Mouse (Mus musculus): Measurements from ENCODE around the gene Cxxc4. TPM values are rescaled to one million over a fixed set of nuclear protein-coding genes. Genes with fewer than 3 reads are reported as not detected.

Gene Cxxc4
- polyA plus RNA-seq, 1 experiment from 2014 or later: 5.2 TPM

DNA sequence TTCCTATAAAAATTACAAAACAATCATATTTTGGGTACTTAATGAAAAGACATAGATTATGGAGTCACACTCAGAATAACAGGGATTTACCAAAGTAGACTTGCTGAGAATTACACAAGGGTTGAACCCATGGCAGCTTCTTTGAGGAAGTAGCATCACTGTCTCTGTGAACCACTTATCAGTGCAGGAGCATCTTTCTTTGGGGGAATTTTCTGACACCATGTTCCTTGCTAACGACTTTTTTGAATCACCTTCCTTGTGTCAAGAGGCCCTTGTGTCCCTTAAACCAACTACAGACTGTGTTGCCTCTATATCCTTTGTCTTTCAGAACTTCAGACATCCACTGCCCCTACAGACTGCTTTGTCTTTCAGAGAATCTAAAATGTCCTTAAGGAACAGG lies 13.7 kb upstream of the Cxxc4 start:
- Histone ChIP-seq H3K27ac (ENCODE audit: low read depth, low read length) (no peak overlapping the region), H3K4me3 (ENCODE audit: low read depth, low read length) (no peak overlapping the region), H3K4me1 (ENCODE audit: control insufficient read depth, insufficient read depth, low read length) (no peaks in the 10 kb centered on the region), H3K9ac (ENCODE audit: low read depth, low read length) (no peak overlapping the region), H3K27me3 (ENCODE audit: control insufficient read depth, insufficient read depth, low read length) (no peaks in the 10 kb centered on the region), H3K4me2 (no peak overlapping the region), H3K36me3 (ENCODE audit: control insufficient read depth, insufficient read depth, low read length) (no peaks in the 10 kb centered on the region), H3K9me3 (replicated peaks; ENCODE audit: control insufficient read depth, low read length) (no peaks in the 10 kb centered on the region)
- ATAC-seq (replicated peaks; ENCODE audit: insufficient number of reproducible peaks, low FRiP score, low TSS enrichment): no peak
- 53% methylated on average over 1 of the region's 1 CpGs for WGBS (ENCODE audit: insufficient replicate concordance)

DNA sequence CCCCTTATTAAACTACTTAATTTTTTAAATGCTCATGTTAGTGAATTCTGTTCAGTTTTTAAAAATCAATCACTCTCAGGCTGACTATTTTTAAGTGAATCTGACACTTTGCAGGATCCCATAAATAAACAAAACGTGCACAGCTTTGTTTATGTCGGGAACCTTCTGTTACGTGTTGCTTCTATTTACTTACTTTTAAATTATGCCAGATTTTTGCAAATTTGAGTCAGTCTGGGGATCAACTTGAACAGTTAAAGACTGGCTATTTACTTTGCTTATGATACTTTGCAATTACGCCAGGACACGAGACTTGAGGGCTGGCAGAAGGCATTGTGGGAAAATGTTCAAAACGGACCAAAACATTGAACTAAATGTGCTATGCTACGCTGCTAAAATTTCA lies 12.3 kb upstream of the Cxxc4 start:
- ATAC-seq (replicated peaks; ENCODE audit: insufficient number of reproducible peaks, low FRiP score, low TSS enrichment): no peak
- 81% methylated on average over 7 of the region's 7 CpGs for WGBS (ENCODE audit: insufficient replicate concordance)
- H3K9ac ChIP-seq (ENCODE audit: low read depth, low read length): no peak overlapping the region
- H3K4me3 ChIP-seq (ENCODE audit: low read depth, low read length): no peak overlapping the region
- no peak overlapping the region for H3K27ac ChIP-seq (ENCODE audit: low read depth, low read length)
- H3K9me3 ChIP-seq (replicated peaks; ENCODE audit: control insufficient read depth, low read length): no peaks in the 10 kb centered on the region
- H3K4me2 ChIP-seq: no peak overlapping the region
- H3K36me3 ChIP-seq (ENCODE audit: control insufficient read depth, insufficient read depth, low read length): no peaks in the 10 kb centered on the region
- H3K4me1 ChIP-seq (ENCODE audit: control insufficient read depth, insufficient read depth, low read length): no peaks in the 10 kb centered on the region
- no peaks in the 10 kb centered on the region for H3K27me3 ChIP-seq (ENCODE audit: control insufficient read depth, insufficient read depth, low read length)

DNA sequence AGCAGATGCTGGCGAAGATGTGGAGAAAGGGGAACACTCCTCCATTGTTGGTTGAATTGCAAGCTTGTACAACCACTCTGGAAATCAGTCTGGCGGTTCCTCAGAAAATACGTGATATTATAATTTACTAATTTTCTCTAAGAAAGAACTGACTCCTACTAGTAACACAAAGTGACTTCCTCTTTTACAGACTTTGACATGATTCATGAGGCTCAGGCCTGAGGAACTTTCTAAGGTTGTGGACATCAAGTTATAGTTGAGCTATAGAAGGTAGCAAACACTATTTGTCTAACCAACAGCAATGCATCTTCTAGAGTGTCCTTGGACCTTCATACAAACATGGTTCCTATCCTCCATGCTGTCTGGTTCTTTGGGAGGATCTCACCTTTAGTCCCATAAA lies 10.4 kb upstream of the Cxxc4 start:
- WGBS (ENCODE audit: insufficient replicate concordance): 92% methylated on average over 3 of the region's 3 CpGs
- Histone ChIP-seq H3K27ac (ENCODE audit: low read depth, low read length) (no peak overlapping the region), H3K4me3 (ENCODE audit: low read depth, low read length) (no peak overlapping the region), H3K27me3 (ENCODE audit: control insufficient read depth, insufficient read depth, low read length) (no peaks in the 10 kb centered on the region), H3K9ac (ENCODE audit: low read depth, low read length) (no peak overlapping the region), H3K9me3 (replicated peaks; ENCODE audit: control insufficient read depth, low read length) (no peaks in the 10 kb centered on the region), H3K4me1 (ENCODE audit: control insufficient read depth, insufficient read depth, low read length) (no peaks in the 10 kb centered on the region), H3K4me2 (no peak overlapping the region), H3K36me3 (ENCODE audit: control insufficient read depth, insufficient read depth, low read length) (no peaks in the 10 kb centered on the region)
- no peak for ATAC-seq (replicated peaks; ENCODE audit: insufficient number of reproducible peaks, low FRiP score, low TSS enrichment)

DNA sequence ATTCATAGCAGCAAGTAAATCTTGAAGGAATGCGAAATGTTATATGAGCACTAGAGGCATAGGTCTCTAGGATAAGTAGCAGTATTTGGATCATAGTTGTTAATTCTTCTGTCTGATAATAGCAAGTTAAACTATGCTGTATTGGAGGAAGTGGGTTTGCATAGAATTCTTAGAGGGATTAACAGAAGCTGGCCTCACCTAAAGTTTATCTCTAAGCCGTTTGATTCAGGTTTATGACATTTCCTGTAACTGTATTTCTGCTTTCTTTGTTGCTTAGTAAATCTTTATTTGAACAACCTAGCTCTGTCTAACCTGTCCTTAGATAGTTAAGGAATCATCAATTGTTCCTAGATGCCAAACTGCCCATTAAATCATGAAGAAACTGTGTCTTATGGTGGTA lies 3.5 kb upstream of the Cxxc4 start:
- H3K4me3 ChIP-seq (ENCODE audit: low read depth, low read length): no peak overlapping the region
- WGBS (ENCODE audit: insufficient replicate concordance): 72% methylated on average over 2 of the region's 2 CpGs
- no peak overlapping the region for H3K27ac ChIP-seq (ENCODE audit: low read depth, low read length)
- no peaks in the 10 kb centered on the region for H3K36me3 ChIP-seq (ENCODE audit: control insufficient read depth, insufficient read depth, low read length)
- H3K27me3 ChIP-seq (ENCODE audit: control insufficient read depth, insufficient read depth, low read length): no peaks in the 10 kb centered on the region
- H3K4me2 ChIP-seq: no peak overlapping the region
- H3K4me1 ChIP-seq (ENCODE audit: control insufficient read depth, insufficient read depth, low read length): peaks cover 4% of the 10 kb centered on the region; the same call in 1 of the 2 replicates
- H3K9ac ChIP-seq (ENCODE audit: low read depth, low read length): no peak overlapping the region
- H3K9me3 ChIP-seq (replicated peaks; ENCODE audit: control insufficient read depth, low read length): no peaks in the 10 kb centered on the region
- no peak for ATAC-seq (replicated peaks; ENCODE audit: insufficient number of reproducible peaks, low FRiP score, low TSS enrichment)

DNA sequence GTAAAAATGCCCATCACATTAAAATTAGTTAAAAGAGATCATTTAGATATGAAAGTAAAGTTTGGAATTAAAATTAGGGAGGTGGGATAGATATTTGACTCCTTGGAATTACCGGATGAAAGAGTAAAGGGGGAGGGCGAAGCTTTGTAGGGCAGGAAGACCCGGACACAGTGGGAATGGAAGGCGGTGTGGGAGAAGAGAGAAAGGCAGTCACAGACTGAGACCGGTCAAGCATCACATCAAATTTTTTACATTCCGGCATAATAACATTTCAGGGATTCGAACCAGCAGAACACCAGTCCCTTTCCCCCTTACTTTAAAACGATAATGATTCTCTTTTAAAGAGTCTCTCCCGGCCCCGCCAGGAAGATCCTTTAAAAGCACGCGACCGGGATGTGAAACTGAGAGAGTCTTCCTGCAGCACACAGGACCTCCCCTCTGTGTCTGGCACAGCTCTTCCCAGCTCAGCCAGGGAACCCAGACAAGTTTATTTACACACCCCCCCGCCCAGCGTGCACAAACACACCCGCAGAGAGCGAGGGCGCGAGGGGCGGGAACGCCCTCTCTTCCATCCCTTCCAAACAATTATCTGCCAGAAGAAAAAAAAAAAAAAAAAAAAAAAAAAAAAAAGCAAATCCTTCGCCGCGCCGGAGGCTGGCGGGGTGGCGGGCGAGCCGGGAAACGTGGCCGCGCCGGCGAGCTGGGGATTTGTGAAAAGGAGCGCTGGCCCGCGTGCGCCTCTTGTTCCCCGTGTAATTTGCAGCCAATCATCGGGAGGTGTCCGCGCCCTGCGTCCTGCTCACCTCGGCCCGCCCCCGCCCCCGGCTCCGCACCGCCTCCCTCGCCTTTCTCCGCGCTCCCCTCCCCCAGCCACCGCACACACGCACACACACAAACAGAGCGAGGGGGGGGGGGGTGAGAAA lies 532 bp upstream of the Cxxc4 start:
- Histone ChIP-seq H3K27ac (ENCODE audit: low read depth, low read length) (peak overlapping the region; percentile 83), H3K4me3 (ENCODE audit: low read depth, low read length) (peak overlapping the region; percentile 58), H3K4me2 (peak overlapping the region; percentile 67), H3K27me3 (ENCODE audit: control insufficient read depth, insufficient read depth, low read length) (no peaks in the 10 kb centered on the region), H3K9me3 (replicated peaks; ENCODE audit: control insufficient read depth, low read length) (no peaks in the 10 kb centered on the region), H3K9ac (ENCODE audit: low read depth, low read length) (peak overlapping the region; percentile 76), H3K4me1 (ENCODE audit: control insufficient read depth, insufficient read depth, low read length) (peaks cover 7% of the 10 kb centered on the region; the same call in 1 of the 2 replicates), H3K36me3 (ENCODE audit: control insufficient read depth, insufficient read depth, low read length) (no peaks in the 10 kb centered on the region)
- WGBS (ENCODE audit: insufficient replicate concordance): under 1% methylated on average over 55 of the region's 55 CpGs
- peak; percentile 77 for ATAC-seq (replicated peaks; ENCODE audit: insufficient number of reproducible peaks, low FRiP score, low TSS enrichment)

DNA sequence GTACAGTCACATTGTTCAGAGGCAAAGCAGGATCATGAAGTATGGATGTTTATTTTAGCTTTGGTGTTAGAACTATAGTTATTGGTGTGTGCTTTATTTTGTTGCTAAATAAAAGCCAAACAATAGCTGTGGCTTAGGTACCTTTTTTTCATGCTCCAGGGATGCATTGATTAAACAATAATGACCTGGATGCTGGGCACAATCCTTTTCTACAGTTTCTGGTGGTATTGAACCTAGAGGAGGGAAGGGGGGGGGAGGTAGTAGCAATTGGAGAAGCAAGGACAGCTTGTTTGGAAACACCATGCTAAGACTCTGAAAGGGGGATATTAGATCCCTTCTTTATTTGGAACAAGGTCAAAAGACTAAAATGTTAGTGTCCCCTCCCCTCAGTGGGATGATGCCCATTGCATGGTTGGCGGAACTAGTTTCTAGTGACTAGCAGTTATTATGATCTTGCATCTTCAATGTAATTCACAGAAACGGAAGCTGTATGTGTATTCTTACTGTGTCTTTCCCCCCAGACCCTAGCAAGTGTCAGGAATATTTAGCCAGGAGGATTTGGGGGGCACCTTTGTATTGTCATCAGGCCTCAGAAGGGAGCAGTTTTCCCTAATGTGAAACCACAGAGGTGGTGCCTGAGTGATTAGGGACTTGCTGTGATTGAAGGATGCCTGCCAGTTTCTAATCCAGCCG lies 975 bp downstream of the Cxxc4 start:
- Histone ChIP-seq H3K9me3 (replicated peaks; ENCODE audit: control insufficient read depth, low read length) (no peaks in the 10 kb centered on the region), H3K27ac (ENCODE audit: low read depth, low read length) (no peak overlapping the region), H3K4me2 (peak overlapping the region; percentile 67), H3K4me1 (ENCODE audit: control insufficient read depth, insufficient read depth, low read length) (peaks cover 7% of the 10 kb centered on the region; the same call in 1 of the 2 replicates), H3K27me3 (ENCODE audit: control insufficient read depth, insufficient read depth, low read length) (no peaks in the 10 kb centered on the region), H3K36me3 (ENCODE audit: control insufficient read depth, insufficient read depth, low read length) (no peaks in the 10 kb centered on the region), H3K9ac (ENCODE audit: low read depth, low read length) (0 out of 2 replicates have a peak overlapping the region, but pooled peaks have one; percentile 10), H3K4me3 (ENCODE audit: low read depth, low read length) (peak overlapping the region; percentile 58)
- ATAC-seq (replicated peaks; ENCODE audit: insufficient number of reproducible peaks, low FRiP score, low TSS enrichment): no peak
- WGBS (ENCODE audit: insufficient replicate concordance): 35% methylated on average over 3 of the region's 3 CpGs

DNA sequence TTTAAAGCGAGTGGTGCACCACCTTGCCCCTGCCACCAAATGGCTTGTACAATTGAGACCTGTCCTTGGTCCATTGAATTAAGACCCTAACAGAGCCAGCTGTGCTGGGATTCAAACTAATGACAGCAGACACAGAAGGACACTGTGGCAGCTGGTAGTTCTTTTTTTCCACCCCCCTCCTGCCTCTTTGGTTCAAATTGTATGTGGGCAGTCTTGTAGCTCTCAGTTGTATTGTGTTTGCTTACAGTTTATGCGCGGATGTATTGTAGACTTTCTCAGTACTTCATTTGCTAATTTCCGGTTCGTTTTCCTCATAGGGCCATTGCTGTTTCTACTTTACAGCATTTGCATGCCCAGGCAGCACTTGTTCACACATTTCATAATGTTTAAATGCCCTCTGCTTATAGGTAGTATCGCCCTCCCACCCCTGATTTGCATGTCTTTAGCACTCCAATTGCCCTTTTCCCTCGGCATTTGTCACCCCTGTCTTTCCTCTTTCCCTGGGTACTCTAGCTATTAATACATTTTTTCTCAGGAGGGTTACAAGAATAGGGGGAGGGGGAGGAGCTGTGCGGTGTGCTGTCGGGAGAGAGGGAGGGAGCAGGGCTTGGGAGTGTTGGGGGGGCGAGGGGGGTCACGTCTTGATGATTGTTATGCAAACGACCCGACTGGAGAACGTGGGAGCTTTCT lies 2.5 kb downstream of the Cxxc4 start:
- Histone ChIP-seq H3K9ac (ENCODE audit: low read depth, low read length) (peak overlapping the region; percentile 85), H3K36me3 (ENCODE audit: control insufficient read depth, insufficient read depth, low read length) (no peaks in the 10 kb centered on the region), H3K27me3 (ENCODE audit: control insufficient read depth, insufficient read depth, low read length) (no peaks in the 10 kb centered on the region), H3K4me2 (peak overlapping the region; percentile 82), H3K9me3 (replicated peaks; ENCODE audit: control insufficient read depth, low read length) (no peaks in the 10 kb centered on the region), H3K4me3 (ENCODE audit: low read depth, low read length) (peak overlapping the region; percentile 60), H3K4me1 (ENCODE audit: control insufficient read depth, insufficient read depth, low read length) (peaks cover 7% of the 10 kb centered on the region; the same call in 1 of the 2 replicates), H3K27ac (ENCODE audit: low read depth, low read length) (peak overlapping the region; percentile 93)
- WGBS (ENCODE audit: insufficient replicate concordance): 2% methylated on average over 14 of the region's 14 CpGs
- no peak; the same call in 1 of the 2 replicates for ATAC-seq (replicated peaks; ENCODE audit: insufficient number of reproducible peaks, low FRiP score, low TSS enrichment)

DNA sequence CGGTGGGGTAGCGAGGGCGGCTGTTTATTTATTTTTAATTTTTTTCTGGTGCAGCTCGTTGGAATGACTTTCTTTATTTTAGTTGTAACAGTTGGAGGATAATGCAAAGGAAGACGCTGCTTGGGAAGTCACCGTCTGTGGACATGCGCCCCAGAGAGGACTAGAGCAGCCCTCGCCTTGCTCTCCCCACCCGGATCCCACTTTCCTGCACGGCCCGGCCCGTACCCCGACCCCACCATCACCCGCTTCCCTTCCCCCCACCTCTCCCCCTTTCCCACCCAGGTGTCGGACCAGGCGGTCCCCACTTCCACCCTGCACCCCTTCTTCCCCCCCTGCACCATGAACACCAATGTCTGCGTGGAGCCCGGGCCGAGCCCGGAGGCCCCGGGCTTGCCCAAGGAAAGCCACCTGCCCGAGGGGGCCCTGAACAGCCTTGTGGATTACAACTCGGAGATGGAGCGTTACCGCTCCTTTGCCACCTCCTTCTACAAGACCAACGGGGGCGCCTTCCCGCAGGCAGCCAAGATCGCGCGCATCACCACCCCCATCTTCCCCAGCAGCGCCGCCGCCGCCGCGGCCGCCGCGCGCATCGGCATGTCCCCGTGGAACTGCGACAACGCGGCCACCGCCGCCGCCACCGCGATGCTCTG lies 3.2 kb downstream of the Cxxc4 start:
- Histone ChIP-seq H3K9ac (ENCODE audit: low read depth, low read length) (peak overlapping the region; percentile 85), H3K27ac (ENCODE audit: low read depth, low read length) (peak overlapping the region; percentile 93), H3K4me1 (ENCODE audit: control insufficient read depth, insufficient read depth, low read length) (peaks cover 7% of the 10 kb centered on the region; the same call in 1 of the 2 replicates), H3K36me3 (ENCODE audit: control insufficient read depth, insufficient read depth, low read length) (no peaks in the 10 kb centered on the region), H3K27me3 (ENCODE audit: control insufficient read depth, insufficient read depth, low read length) (no peaks in the 10 kb centered on the region), H3K4me2 (peak overlapping the region; percentile 82), H3K9me3 (replicated peaks; ENCODE audit: control insufficient read depth, low read length) (no peaks in the 10 kb centered on the region), H3K4me3 (ENCODE audit: low read depth, low read length) (peak overlapping the region; percentile 60)
- ATAC-seq (replicated peaks; ENCODE audit: insufficient number of reproducible peaks, low FRiP score, low TSS enrichment): peak; percentile 32
- under 1% methylated on average over 31 of the region's 51 CpGs for WGBS (ENCODE audit: insufficient replicate concordance)

All from heart, embryonic 11.5 days (tissue).